Mouse (Mus musculus) G1E (cell line): Measurements from ENCODE around the gene Gm10799. TPM values are rescaled to one million over a fixed set of nuclear protein-coding genes. Genes with fewer than 3 reads are reported as not detected.
"Not testable (repeated sequence)": the region's sequence is repeated elsewhere in the genome, so short reads cannot be mapped to it uniquely, and the experiment has no call there.

Source experiments
- ATAC-seq: 2 replicates; pipeline ENCODE4 v1.8.0; 2016; ENCODE audit warnings: mild to moderate bottlenecking; ENCODE audit not compliant: insufficient number of reproducible peaks, poor library complexity, low FRiP score, severe bottlenecking; ENCODE audit errors: extremely low read depth
- DNase-seq: peaks from one replicate; pipeline ENCODE4 v3.0.0; 2012; ENCODE audit warnings: low spot score
- H3K27me3 ChIP-seq: 2 replicates; pipeline ENCODE4 v1.6.1; 2012; ENCODE audit warnings: mild to moderate bottlenecking, low read length, inconsistent platforms; ENCODE audit not compliant: insufficient read depth
- H3K36me3 ChIP-seq: replicated peaks from 2 replicates; pipeline ENCODE3; 2012; ENCODE audit warnings: mild to moderate bottlenecking, inconsistent platforms
- H3K4me1 ChIP-seq: 2 replicates; pipeline ENCODE4 v1.6.1; 2012; ENCODE audit warnings: low read depth, low read length, inconsistent platforms, mixed read lengths; ENCODE audit not compliant: insufficient read depth
- H3K4me3 ChIP-seq: 2 replicates; pipeline ENCODE4 v1.5.1; 2012; ENCODE audit warnings: low read depth, mild to moderate bottlenecking, inconsistent platforms, low read length, moderate library complexity, mixed read lengths
- H3K9me3 ChIP-seq: replicated peaks from 2 replicates; pipeline ENCODE4 v1.6.1; 2012; ENCODE audit warnings: inconsistent platforms
- CTCF ChIP-seq: IDR thresholded peaks from 2 replicates; pipeline ENCODE4 v1.5.1; 2012; ENCODE audit warnings: low read depth, low read length, inconsistent platforms, mixed read lengths
- GATA1 ChIP-seq: IDR thresholded peaks from 2 replicates; pipeline ENCODE4 v1.6.1; 2012; ENCODE audit warnings: borderline replicate concordance, low read length, inconsistent platforms, mixed read lengths
- GATA2 ChIP-seq: IDR thresholded peaks from 2 replicates; pipeline ENCODE4 v1.6.1; 2012; ENCODE audit warnings: low read depth, low read length, inconsistent platforms, borderline replicate concordance
- POLR2AphosphoS5 ChIP-seq: IDR thresholded peaks from 2 replicates; pipeline ENCODE4 v1.6.1; 2012; ENCODE audit warnings: low read depth, low read length, inconsistent platforms; ENCODE audit not compliant: insufficient replicate concordance
- TAL1 ChIP-seq: conservative IDR thresholded peaks from 2 replicates; pipeline ENCODE4 v1.6.1; 2012; ENCODE audit warnings: low read depth, low read length, inconsistent platforms, mixed read lengths
- polyA plus RNA-seq: library from polyadenylated mRNA; stranded (reverse); fragments of >175 nt; gene quantifications from 2 replicates; pipeline ENCODE4 v1.2.3, GENCODE M21; 2012
- total RNA-seq, 2 experiments: library from RNA; stranded (forward) in 1 of 2; stranded (reverse) in 1 of 2; fragments of 200-1000 nt in 1 of 2; fragments of >200 nt in 1 of 2; fragmentation: Nextera tagmentation in 1 of 2; gene quantifications; 2 replicates each; pipeline ENCODE4 v1.2.3; 2014 to 2017

The Gm10799 gene
- total and polyA plus RNA-seq, 3 experiments: not detected

DNA sequence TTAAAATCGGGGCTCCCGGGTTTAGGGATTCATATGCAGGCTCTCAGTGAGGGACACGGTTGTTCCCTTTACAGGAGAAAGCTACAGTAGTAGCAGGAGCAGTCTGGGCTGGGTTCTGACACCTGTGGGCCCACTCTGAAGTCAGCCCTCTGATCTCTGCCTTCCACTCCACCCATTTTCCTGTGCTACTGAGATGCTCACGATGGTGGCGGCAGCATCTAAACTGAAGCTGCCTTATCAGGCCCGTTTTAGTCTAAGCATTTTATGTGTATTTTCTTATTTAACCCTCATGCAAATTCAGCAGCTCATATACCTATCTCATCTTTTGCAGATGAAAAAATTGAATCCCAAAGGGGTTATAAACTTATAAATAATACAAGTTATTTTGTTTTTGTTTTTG is 36.5 kb upstream of the Gm10799 start:
- TF ChIP-seq CTCF (no peak), TAL1 (no peak), GATA2 (no peak), GATA1 (no peak), POLR2AphosphoS5 (no peak)
- DNase-seq: no peak
- no peaks in the 10 kb centered on the region for H3K36me3 ChIP-seq
- no peak overlapping the region for H3K4me3 ChIP-seq
- H3K4me1 ChIP-seq: peaks cover 28% of the 10 kb centered on the region
- no peaks in the 10 kb centered on the region for H3K9me3 ChIP-seq
- no peaks in the 10 kb centered on the region for H3K27me3 ChIP-seq
- no peak for ATAC-seq

DNA sequence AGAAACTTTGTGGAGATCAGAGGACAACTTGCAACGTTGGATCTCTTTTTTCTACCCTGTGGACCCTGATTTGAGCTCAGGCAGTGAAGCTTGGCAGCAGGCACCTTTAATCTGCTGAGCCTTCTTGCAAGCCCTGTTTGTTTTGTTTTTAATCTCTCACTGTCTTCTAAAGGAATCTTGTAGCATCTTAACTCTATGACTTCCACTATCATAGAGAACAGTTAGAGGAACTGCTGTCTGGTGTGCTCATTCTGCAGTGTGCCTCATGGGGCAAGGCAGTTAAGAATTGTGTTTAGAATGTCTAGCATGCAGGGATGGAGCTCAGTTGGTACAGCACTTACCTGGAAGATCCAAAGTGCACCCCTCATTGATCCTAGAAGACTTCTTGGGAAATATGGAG is 31.6 kb upstream of the Gm10799 start:
- peaks cover 42% of the 10 kb centered on the region for H3K4me1 ChIP-seq
- no peak for ATAC-seq
- H3K36me3 ChIP-seq: no peaks in the 10 kb centered on the region
- H3K4me3 ChIP-seq: no peak overlapping the region
- no peak for DNase-seq
- no peaks in the 10 kb centered on the region for H3K9me3 ChIP-seq
- TF ChIP-seq CTCF (no peak), GATA2 (no peak), GATA1 (no peak), TAL1 (no peak), POLR2AphosphoS5 (no peak)
- no peaks in the 10 kb centered on the region for H3K27me3 ChIP-seq

DNA sequence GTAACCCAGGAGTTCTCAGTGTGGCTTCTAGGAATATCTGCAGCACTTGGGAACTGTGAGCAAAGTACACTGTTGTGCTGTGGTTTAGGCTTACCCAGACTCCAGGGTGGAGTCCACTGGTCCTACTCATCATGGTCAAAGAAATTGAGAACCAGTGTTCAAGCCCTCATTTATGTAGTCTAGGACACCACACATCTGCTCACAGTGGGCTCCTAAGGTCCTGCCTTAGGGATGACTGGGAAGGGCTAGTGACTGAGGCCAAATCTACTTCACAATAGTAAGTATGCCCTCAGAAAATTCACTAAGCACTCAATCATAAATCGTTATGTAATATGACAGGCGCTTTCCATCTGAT is 30.9 kb upstream of the Gm10799 start:
- TF ChIP-seq GATA2 (no peak), TAL1 (no peak), CTCF (no peak), GATA1 (no peak), POLR2AphosphoS5 (no peak)
- Histone ChIP-seq H3K9me3 (no peaks in the 10 kb centered on the region), H3K4me1 (peaks cover 40% of the 10 kb centered on the region), H3K4me3 (no peak overlapping the region), H3K36me3 (no peaks in the 10 kb centered on the region), H3K27me3 (no peaks in the 10 kb centered on the region)
- DNase-seq (no peak), ATAC-seq (no peak)

DNA sequence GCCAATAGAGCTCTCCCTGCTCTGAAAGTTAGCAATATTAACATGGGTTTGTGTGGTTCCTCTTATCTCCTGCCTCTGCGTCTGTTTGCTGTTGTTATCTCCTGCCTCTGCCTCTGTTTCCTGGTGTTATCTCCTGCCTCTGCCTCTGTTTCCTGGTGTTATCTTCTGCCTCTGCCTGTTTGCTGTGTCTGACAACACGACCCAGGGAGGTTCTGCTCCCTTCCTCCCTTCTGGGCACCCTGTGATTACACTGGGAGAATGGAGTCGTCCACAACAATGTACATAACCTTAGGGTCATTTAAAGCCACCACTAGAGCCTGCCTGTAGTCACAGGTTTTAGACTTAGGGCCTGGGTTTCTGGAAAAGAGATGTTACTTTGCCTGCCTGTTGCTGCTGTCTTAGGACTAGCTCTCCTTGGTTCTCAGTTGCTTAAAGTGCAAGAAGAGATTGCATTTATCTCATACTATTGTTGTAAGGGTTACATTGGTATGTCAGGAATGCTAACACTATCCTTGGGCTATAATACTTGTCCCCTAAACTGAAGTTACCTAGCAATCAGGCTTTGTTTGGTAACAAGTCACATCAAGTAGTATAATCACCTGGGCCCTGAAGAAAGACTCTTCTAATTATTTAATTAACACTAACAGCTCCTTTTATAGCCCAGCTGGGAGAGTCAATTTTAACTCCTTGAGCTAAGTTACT is 30.3 kb upstream of the Gm10799 start:
- Histone ChIP-seq H3K36me3 (no peaks in the 10 kb centered on the region), H3K27me3 (no peaks in the 10 kb centered on the region), H3K4me1 (peaks cover 43% of the 10 kb centered on the region), H3K9me3 (no peaks in the 10 kb centered on the region), H3K4me3 (no peak overlapping the region)
- DNase-seq (no peak), ATAC-seq (peak; percentile 96)
- TF ChIP-seq CTCF (no peak), GATA2 (no peak), POLR2AphosphoS5 (no peak), TAL1 (peak; percentile 82)

DNA sequence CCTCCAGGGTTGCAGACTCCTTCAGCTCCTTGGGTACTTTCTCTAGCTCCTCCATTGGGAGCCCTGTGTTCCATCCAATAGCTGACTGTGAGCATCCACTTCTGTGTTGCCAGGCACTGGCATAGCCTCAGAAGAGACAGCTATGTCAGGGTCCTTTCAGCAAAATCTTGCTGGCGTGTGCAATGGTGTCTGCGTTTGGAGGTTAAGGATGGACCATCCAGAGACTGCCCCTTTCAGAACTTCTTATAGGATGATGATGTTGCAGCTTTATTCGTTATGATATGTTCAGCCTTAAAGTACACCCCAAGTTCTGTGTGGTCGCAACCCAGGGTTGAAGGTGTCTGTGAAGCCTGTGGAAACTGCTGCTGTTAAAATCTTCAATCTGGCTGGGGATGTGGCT is 29.0 kb upstream of the Gm10799 start:
- not testable (repeated sequence) for DNase-seq, H3K36me3 ChIP-seq, H3K9me3 ChIP-seq, ATAC-seq, H3K27me3 ChIP-seq, H3K4me3 ChIP-seq
- H3K4me1 ChIP-seq: peaks cover 41% of the 10 kb centered on the region

DNA sequence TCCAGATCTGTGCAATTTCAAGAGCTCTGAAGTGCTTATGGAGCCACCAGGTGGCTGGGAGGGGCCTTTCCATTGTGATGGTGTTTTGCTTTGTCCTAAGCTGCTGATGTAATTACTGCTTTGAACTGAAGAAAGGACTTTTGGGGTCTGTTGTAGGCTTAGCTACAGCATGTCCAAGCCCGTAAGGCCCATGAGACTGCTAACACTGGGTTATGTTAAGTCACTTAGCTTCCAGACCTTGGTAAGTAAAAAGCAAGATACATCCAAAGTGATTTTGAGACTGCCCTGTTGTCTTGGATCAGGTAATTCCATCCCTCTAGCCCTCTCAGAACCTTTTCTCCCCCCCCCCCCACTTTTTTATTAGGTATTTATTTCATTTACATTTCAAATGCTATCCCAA is 28.4 kb upstream of the Gm10799 start:
- ATAC-seq, H3K9me3 ChIP-seq, H3K4me3 ChIP-seq, H3K36me3 ChIP-seq, DNase-seq, H3K27me3 ChIP-seq: not testable (repeated sequence)
- peaks cover 38% of the 10 kb centered on the region for H3K4me1 ChIP-seq

DNA sequence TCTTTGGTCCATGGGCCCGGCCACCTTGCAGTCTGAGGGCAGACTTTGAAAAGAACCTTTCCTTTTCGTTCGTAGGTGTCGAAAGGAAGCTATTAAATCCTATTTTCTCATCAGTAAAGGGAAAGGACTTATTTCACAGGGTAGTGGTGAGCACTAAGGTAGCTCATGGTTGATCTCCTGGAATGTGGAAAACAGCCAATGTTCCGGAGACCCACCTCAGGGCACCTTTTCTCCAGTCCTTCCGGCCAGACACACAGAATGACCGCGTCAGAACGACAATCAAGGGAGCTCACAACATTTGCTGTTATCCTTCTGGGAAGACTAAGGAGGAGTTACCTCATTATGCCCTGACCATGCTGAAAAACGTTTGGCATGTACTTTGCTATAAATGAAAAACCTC is 27.9 kb upstream of the Gm10799 start:
- Histone ChIP-seq H3K9me3 (peaks cover 4% of the 10 kb centered on the region), H3K4me3 (peak overlapping the region; percentile 67; the same call in 1 of the 2 replicates), H3K27me3 (no peaks in the 10 kb centered on the region), H3K36me3 (no peaks in the 10 kb centered on the region), H3K4me1 (peaks cover 38% of the 10 kb centered on the region)
- ATAC-seq (no peak), DNase-seq (no peak)
- TF ChIP-seq GATA2: no peak
- no peak for TF ChIP-seq POLR2AphosphoS5

DNA sequence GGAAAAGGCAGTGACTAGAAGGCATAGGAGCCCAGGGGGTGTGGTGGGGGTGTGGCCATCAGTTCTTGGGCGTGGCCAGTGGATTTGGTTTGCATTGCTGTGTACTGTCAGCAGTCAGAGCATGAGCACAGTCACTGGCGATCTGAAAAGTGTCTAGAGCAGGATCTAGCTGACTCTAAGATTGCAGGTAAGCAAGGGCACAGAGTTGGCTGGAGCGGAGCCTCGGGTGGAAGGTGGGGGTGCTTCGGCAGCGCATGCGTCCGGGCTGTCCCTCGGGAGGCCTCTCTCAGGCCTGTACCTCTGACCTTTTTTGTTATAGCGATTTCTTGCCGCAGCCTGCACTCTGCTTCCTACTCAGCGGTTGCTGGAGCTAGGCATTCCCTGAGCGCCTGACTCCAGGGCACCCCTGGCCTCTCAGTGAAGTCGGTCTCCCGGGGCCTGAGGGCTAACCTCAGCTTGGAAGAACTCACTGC is 27.4 kb upstream of the Gm10799 start, which contains the start of gene Cd59a:
Gene Cd59a (plus strand): TSS at position 61 of the 473 bp plus-strand sequence.
- Histone ChIP-seq H3K36me3 (no peaks in the 10 kb centered on the region), H3K4me3 (peak within 1 kb of the TSS; percentile 67), H3K4me1 (peaks cover 38% of the 10 kb centered on the region), H3K27me3 (no peaks in the 10 kb centered on the region), H3K9me3 (peaks cover 4% of the 10 kb centered on the region)
- no peak for TF ChIP-seq CTCF
- no peak for TF ChIP-seq TAL1
- no peak for TF ChIP-seq GATA1
- no peak for TF ChIP-seq POLR2AphosphoS5
- no peak for TF ChIP-seq GATA2
- ATAC-seq: no peak
- DNase-seq: peak; percentile 25
